Mouse (Mus musculus) left cerebral cortex, postnatal 4 days (tissue): ENCODE data around the gene Col1a1. TPM values are rescaled to one million over a fixed set of nuclear protein-coding genes. Genes with fewer than 3 reads are reported as not detected.
"Not testable (repeated sequence)": the region's sequence is repeated elsewhere in the genome, so short reads cannot be mapped to it uniquely, and the experiment has no call there.

ENCODE experiments used
- DNase-seq: peaks from one replicate; pipeline ENCODE4 v3.0.0-alpha.2; 2022
- intact Hi-C: fragments of 180-260 bp; cut with DNase I; formaldehyde crosslinking; loops from one replicate; pipeline ENCODE4 v1.15.1; 2025
- total RNA-seq, 2 experiments: library from RNA; stranded (reverse); gene quantifications; 2 replicates each; pipeline ENCODE4 v1.2.3; 2021

Col1a1 gene
- total RNA-seq, 2 experiments from 2014 or later: 62.8 to 70.4 TPM

DNA sequence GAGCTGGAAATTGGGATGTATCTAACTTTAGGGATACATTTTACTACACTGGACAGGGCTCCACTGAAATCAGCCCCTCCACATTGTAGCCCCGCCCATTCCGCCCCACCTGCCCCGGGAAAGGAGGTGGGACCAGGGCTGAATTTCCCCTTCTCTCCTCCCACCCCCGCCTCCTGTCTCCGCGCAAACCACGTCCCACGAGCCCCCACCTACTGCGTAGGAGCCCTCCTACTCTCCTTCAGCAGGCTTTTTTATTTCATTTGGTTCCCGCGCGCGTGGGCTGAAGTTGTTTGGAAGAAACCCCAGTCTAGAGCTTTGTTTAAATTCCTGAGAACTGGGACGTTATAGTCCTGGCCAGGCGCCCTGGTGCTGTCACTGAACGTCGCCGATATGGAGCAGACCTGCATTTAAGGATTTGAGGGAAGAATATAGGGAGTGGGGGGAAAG is 1.3 kb downstream of the Col1a1 start:
- no peak for DNase-seq
- intact Hi-C loops: loop anchor here (2.0 to 5.0 kb wide), 3 partner anchors 35 to 205 kb away; no protein-coding TSS in a partner anchor

DNA sequence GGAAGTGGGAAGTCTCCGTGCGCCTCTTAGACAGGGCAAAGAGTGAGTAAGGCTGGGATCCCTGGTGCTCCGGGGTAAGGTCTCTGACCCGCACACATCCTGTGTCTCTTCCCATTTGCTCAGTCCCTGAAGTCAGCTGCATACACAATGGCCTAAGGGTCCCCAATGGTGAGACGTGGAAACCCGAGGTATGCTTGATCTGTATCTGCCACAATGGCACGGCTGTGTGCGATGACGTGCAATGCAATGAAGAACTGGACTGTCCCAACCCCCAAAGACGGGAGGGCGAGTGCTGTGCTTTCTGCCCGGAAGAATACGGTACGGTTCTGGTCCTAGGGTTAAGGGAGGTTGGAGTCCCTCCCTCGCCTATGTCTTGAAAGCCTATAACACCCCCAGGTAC is 1.8 kb downstream of the Col1a1 start:
- DNase-seq: no peak
- intact Hi-C loops: loop anchor here (2.0 to 5.0 kb wide), 3 partner anchors 35 to 205 kb away; no protein-coding TSS in a partner anchor

DNA sequence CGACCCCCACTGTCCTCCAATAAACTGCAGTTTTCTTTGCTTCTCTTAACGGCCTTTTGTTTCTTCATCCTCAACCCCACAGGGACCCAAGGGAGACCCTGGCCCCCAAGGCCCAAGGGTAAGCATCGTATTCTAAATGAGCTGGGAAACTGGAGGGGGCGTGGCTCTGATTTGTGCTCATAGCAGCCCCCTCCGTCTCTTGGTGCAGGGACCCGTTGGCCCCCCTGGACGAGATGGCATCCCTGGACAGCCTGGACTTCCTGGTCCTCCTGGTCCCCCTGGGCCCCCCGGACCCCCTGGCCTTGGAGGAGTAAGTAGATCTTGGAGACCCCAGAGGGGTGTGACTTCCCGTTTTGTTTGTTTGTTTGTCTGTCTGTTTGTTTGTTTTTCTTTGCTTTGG is 2.3 kb downstream of the Col1a1 start:
- no peak for DNase-seq
- intact Hi-C loops: loop anchor here (5.0 kb wide), 2 partner anchors 34 to 206 kb away; no protein-coding TSS in a partner anchor

DNA sequence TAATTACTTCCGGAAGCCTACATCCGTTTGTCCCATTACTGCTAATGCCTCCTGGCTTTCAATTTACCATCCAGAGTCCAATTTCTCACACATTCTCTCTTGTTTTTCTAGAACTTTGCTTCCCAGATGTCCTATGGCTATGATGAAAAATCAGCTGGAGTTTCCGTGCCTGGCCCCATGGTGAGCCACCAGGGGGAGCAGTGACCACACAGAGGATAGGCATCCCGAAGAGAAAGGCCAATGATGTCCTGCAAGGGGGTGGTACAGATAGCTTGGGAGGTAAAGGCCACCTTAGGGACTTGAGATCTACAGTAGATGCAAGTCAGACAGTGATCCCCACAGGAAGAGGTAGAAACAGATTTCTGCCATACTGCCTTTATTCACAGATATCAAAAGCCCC is 3.3 kb downstream of the Col1a1 start:
- intact Hi-C loops: loop anchor here (5.0 kb wide), 2 partner anchors 33 to 207 kb away; no protein-coding TSS in a partner anchor
- DNase-seq: peak; percentile 77

DNA sequence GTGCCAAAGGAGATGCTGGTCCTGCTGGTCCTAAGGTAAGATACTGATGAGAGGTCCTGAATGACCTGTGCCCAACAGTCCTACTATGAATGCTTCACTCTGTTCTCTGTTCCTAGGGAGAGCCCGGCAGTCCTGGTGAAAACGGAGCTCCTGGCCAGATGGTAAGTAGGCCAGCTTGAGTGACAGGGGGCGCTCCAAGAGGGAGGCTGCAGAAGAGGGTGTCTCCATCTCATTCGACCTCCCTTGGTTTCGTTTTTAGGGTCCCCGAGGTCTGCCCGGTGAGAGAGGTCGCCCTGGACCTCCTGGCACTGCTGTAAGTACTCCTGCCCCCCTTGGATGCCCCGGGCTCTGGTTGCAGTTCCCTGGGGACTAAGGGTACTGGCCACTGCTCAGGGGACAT is 5.1 kb downstream of the Col1a1 start:
- intact Hi-C loops: no loop called here
- no peak for DNase-seq

DNA sequence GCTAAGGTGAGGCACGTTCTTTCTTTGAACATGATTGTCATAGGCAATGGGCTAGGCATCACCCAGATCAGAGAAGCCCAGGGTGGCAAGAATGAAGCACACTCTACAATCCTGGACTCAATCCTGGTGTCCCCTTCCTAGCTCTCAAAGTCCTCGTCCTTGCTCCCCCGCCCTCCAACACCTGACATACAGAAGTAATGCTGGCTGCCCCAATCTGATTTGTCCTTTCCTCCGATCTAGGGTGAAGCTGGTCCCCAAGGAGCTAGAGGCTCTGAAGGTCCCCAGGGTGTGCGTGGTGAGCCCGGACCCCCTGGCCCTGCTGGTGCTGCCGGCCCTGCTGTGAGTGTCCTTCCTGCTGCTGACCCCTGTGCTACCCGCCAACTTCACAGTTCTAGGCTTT is 5.8 kb downstream of the Col1a1 start:
- no peak for DNase-seq
- intact Hi-C loops: no loop called here

DNA sequence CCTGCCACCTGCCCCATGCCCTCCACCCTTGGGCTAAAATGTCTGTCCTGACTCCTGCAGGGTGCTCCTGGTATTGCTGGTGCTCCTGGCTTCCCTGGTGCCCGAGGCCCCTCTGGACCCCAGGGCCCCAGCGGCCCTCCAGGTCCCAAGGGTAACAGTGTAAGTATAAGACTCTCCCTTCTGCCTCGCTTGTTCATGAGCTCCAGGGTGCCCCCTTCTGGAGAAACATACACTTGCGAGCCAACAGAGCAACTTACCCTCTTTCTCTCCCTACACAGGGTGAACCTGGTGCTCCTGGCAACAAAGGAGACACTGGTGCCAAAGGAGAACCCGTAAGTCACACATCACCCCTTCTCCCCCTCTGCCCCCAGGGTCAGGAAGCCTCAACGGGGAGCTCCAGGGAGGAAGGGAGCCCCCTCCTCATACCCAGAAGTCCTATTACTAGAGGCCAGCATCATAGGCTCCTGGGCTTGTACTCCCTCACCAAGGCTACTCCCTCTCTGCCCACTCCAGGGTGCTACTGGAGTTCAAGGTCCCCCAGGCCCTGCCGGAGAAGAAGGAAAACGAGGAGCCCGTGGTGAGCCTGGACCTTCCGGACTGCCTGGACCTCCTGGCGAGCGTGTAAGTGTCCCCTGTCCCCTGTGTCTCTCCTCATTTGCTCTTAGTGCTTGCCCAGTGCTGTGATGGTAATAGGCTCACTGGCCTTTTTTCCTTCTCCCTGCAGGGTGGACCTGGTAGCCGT is 6.4 kb downstream of the Col1a1 start:
- intact Hi-C loops: no loop called here

DNA sequence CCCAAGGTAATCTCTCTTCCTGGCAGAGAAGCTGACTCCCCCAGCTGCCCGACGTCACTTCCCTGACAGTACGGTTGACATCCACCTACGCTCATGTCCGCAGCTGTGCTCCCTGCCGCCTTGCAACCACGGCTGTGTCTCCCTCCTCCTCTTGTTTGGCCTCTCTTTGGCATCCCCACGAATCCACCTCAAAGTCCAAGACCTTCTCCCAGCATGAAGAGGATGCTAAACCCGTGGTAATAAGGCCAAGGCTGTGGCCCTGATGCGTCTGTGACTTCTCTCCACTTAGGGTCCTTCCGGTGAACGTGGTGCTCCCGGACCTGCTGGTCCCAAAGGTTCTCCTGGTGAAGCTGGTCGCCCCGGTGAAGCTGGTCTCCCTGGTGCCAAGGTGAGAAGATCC is 7.0 kb downstream of the Col1a1 start:
- intact Hi-C loops: no loop called here
- DNase-seq: no peak

More for the DNA sequence above, 6.4 kb downstream of the Col1a1 start:
- peak; percentile 40 for DNase-seq

DNA sequence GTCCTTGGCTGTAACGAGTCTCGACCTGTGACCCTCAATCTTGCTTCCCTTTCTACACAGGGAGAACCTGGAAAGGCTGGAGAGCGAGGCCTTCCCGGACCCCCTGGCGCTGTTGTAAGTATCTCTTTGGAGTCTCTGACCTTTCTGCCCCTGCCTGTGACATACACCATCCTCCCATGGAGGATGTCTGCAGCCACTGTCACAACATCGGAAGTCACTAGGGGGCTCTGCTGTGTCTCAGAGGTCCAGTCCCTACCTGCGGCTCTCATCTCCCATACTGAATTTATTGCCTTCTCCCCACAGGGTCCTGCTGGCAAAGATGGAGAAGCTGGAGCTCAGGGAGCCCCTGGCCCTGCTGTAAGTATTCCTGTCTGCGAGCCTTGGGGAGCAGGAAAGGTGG is 8.3 kb downstream of the Col1a1 start:
- no peak for DNase-seq
- intact Hi-C loops: no loop called here

DNA sequence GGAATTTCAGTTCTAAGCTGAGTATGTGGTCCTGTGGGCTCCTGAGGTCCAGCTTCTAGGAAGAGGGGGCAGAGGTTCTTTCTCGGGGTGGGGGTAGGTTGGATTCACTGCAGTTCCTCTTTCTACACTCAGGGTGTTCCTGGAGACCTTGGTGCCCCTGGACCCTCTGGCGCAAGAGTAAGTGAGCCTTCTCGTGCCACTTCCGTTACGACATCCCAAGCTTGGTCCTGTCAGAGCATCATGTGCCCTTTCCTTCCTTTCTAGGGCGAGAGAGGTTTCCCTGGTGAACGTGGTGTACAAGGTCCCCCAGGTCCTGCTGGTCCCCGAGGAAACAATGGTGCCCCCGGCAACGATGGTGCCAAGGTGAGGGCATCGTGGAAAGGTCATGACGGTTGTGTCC is 9.2 kb downstream of the Col1a1 start:
- DNase-seq: no peak
- intact Hi-C loops: no loop called here

DNA sequence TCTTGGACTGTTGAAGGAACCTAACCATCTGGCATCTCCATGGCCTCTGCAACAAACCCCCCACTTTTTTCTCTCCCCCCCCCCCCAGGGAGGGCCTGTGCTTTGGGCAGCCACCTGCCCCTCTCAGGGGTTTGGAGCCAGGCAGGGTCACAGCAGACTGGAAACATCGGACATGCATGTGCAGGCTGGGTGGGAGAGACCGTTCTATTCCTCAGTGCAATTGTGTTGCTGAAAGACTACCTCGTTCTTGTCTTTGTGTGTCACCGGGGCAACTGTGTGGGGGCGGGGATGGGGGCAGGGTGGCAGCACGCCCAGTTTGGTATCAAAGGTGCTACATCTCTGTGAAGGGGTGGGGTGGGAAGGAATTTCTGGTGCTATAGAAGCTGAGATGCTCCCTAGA is 16.1 kb downstream of the Col1a1 start:
- intact Hi-C loops: no loop called here
- no peak for DNase-seq

DNA sequence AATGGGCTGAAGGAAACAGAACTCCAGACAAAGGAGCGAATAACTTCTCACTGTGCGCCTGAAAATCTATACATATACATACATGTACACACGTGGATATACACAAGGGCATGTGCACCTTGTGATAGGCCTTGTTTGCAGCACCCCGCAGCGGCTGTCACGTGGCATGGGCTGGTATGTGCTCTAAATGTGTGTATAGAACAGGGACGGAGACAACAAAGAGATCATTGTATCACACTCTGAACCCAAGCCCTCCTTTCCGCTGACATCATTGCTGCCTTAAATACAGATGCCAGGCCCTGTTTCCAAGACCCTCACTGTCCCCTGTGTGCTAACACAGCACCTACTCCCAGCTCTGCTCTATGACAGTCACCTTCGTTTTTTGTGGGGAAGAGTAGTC is 19.1 kb downstream of the Col1a1 start:
- intact Hi-C loops: no loop called here
- no peak for DNase-seq

DNA sequence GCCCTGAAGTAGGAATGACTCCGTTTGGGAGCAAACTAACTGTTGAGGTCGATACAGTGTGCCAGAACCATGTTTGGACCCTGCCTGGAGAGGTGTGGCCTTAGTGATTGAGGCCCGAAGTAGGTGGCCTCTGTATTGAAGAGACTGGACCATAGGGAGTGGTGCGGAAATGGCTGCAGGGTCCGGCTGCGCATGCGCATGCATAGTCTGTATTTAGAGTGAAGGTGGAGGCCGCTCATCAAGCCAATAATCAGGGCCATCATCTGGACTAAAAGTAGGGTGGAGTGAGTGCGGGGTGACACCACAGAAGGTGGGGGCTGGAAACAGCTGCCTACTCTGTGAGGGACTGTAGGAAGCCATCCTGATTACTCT is 21.7 kb downstream of the Col1a1 start:
- no peak for DNase-seq
- intact Hi-C loops: no loop called here

DNA sequence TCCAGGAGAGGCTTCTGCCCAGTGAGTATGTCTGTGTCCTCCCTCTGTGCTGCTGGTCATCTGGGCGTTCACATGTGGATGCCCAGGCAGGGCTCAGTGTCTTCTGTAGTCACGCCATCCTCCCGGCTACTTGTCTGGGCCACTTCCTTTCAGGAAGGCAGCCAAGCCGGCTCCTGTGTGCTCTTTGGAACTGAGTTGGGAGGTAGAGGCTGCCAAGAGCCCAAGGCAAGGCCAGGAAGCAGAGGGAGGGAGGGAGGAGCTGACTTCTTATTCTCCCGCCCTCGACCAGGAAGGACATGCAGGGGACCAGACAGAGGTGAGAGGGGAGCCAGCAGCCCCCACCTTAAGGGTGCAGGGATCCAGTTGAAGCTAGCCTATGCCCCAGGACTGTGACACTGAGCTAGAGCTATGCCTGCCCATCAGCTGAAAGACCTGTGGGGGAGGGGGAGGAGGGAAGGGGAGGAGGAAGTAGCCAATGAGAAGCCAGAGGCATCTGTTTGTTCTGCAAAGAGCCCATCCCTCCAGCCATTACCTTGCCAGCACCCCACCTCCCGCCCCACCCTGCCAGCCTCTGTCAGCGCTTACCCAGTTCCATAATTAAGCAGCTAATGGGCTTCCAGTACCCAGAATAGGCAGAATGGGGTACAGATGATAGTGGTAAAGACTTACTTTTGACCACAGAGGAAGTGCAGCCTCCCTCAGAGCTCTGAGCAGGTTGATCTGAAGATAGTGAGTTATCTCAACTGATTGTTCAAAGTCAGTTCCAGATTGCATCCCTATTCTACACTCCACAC is 22.2 kb downstream of the Col1a1 start:
- intact Hi-C loops: no loop called here
- DNase-seq: peak; percentile 87

DNA sequence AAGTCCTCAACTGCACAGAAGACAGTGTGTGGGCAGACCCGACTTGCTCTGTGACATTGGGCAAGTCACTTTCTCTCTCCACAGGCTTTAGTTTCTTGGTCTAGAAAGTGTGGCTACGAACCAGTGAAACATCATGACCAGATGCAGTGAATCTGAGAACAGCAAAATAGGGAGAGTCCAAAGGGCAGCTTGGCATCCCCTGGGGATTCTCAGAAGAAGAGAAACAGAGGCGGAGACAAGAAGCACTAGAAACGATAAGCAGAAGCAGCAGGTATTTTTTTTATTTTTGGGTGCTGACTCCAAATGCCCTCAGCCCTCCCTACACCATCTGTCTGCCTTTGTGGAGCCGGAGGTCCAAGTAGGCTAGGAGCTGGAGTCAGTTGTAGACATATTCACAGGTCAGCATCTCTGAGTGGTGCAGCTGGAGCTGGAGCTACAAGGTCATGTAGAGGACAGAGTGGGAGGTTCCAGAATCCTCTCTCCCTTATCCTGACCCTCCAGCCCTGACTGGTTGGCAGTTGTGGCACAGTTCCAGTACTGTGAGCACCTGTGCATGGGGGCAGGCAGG is 26.6 kb downstream of the Col1a1 start:
- intact Hi-C loops: no loop called here

DNA sequence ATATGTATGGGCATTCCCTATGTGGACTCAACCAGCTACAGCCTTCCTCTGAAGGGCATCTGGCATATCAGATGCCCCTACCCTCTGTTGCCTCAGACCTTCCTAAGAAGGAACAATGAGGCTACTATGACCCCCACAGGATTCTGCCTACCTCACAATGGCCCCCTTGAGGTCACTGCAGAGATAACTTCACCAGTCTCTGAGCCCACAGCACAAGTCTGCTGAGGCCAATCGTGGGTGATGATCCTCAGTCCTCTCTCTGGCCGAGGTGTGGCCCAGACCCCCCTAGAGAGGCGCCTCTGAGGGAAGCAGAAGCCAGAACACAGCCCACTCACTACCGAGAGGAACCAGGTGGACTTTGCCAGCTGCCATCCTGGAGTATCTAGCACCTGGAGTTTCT is 31.4 kb downstream of the Col1a1 start, which contains the start of gene Hils1:
TSS of gene Hils1 (plus strand) at position 175 of the 400 bp plus-strand sequence.
- DNase-seq: no peak
- intact Hi-C loops: no loop called here

More for the DNA sequence above, 26.6 kb downstream of the Col1a1 start:
- DNase-seq: no peak

DNA sequence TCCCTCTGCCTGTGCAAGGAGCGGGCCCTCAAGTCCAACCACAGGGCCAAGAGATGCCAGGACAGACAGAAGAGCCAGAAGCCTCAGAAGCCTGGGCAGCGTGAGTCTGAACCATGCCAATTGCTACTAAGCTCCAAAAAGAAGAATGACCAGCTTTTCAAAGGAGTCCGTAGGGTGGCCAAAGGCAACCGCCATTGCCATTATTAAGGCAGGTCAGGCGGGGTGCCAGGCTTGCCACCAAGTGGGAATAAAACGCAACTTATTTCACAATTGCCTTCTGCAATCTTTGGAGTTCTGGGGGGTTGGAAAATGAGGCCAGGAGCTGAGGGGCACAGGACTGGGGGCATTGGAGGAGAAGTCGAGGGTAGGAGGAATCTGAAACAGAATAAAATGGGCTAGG is 32.2 kb downstream of the Col1a1 start:
- DNase-seq: peak; percentile 41
- intact Hi-C loops: no loop called here

DNA sequence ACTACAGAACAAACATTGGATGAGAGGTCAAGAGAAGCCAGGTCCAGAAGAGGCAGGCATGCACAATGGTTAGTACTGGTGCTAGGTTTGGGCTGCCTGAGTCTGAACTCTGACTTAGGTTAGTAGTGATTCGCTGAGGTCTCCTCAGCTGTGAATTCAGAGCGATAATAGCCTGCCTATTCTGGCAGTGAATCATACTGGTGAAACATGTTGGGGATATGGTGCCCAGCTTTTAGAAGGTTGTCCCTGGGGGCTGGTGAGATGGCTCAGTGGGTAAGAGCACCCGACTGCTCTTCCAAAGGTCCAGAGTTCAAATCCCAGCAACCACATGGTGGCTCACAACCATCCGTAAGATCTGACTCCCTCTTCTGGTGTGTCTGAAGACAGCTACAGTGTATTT is 33.7 kb downstream of the Col1a1 start:
- not testable (repeated sequence) for DNase-seq

DNA sequence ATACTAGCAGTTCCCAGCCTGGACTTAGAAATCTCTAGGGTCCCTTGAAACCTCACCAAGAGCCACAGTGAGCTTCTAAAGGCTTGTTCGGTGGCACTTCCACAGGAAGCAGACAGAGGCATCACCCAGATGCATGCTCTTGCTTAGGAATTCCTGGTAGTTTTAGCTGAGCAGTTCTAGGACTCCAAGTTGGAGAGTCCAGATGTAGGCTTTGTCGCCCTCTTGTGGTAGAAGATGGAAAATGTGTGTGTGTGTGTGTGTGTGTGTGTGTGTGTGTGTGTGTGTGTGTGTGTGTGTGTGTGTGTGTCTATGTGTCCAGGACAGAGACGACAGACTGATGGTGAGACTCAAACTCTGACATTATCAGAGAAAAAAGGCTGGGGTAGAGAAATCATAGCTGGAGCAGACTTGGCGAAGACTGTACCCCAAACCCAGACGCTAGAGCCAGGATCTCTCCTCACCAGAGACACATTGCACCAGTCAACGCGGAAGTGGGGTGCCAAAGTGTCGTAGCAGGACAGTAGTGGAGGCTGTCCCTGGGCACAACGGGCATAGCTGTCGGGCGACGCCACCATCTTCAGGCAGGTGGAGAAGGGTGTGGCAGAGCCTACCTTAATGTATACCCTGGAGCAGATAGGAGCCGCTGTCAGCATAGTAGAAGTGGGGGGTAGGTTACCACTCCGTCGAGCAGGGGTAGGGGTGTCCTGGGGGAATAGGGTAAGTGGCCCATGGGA is 34.4 kb downstream of the Col1a1 start:
- DNase-seq: peak; percentile 70
- intact Hi-C loops: loop anchor here (2.0 to 5.0 kb wide), 2 partner anchors 33 to 240 kb away; partner anchors contain the start of gene Col1a1

More for the DNA sequence above, 33.7 kb downstream of the Col1a1 start:
- intact Hi-C loops: loop anchor here (2.0 to 5.0 kb wide), 2 partner anchors 32 to 239 kb away; partner anchors contain the start of gene Col1a1

DNA sequence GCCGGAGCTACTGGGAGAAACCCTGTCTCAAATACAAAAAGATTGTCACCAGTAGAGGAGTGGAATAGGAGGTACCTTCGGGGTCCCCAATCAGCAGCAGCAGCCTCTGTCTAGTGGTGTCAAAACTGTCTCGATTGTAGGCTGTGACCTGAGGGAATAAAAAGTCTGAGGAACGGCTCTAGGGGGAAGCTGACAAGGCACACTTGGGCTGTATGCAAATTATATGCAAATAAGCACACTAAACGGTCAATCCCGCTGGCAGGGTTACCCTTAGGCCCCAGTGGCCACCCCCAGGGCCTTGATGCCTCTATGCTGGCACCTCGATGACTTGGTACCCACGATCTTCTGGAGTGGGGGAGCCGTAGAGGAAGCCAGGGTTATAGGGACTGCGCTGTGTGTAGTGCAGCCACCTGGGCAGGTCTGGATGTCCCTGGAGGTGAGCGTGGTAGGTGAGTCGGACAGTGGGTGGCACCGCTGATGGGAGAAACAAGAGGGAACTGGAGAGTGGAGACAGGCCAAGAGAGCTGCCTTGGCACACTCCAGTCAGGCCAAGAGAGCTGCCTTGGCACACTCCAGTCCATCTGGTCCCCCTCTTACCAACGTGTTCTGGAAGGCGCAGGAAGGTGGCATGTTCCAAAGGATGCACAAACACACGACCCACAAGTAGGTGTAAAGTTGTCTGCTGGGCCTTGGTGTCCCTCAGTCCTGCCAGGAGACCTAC is 36.0 kb downstream of the Col1a1 start:
- no peak for DNase-seq
- intact Hi-C loops: loop anchor here (2.0 to 5.0 kb wide), 2 partner anchors 35 to 241 kb away; partner anchors contain the start of gene Col1a1
